Mouse (Mus musculus): ENCODE results near the gene Smim26.

- no peak for TF ChIP-seq CTCF (IDR thresholded peaks at IDR 0.05; ENCODE audit: low read depth, low read length)
- TF ChIP-seq POLR2A (IDR thresholded peaks at IDR 0.05; ENCODE audit: borderline replicate concordance, low read depth, low read length), result no peak
These were observed 44.9 kb downstream of the Smim26 start for GRCm38 (mm10) chr2:144638719-144639118.
